Mouse (Mus musculus) urinary bladder, adult 2 months (tissue): ENCODE data around the gene D630045J12Rik. TPM values are rescaled to one million over a fixed set of nuclear protein-coding genes. Genes with fewer than 3 reads are reported as not detected.

ENCODE experiments used
- DNase-seq: peaks from one replicate; pipeline ENCODE4 v3.0.0; 2022; ENCODE audit warnings: low spot score
- polyA plus RNA-seq: library from polyadenylated mRNA; depleted of rRNA; stranded (reverse); fragments of >200 nt; gene quantifications from 2 replicates; pipeline ENCODE4 v1.2.3, GENCODE M21; 2012

The D630045J12Rik gene
- polyA plus RNA-seq, 1 experiment, result 3.5 TPM

DNA sequence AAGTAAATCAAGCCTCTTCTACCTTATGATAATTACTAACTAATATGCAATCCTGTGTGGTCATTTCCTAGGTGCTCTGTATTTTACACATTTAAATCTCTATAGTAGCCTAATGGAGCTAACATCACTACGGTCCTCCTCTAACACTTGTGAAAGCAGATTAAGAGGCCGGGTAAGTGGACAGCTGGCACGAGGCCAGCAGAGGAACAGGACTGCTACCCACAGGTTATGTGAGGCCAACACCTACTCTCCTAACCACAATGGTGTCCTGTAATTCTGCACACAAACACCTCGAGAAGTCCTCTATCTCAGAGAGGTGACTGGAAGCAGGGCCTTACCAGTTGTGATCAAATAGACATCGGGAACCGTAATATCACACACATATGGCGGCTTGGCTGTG lies 59.8 kb downstream of the D630045J12Rik start:
- no peak for DNase-seq

DNA sequence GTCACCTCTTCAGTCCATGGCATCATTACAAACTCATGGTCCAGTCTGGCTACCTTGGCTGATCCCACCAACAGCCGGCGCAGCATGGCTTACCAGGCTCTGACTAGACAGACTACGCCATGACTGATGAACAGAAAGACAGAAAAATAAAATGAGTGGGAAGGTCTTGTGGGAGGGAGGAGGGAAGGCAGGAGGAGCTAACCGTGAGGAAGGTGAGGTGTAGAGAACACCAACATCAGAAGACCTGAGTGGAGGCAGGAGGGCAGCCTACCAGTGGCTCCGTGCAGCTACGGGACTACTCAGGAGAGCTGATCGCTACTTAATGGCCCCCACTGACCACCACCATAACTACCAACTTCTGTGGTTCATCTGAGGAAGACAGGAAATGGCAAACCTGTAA lies 60.9 kb downstream of the D630045J12Rik start:
- DNase-seq, result no peak

DNA sequence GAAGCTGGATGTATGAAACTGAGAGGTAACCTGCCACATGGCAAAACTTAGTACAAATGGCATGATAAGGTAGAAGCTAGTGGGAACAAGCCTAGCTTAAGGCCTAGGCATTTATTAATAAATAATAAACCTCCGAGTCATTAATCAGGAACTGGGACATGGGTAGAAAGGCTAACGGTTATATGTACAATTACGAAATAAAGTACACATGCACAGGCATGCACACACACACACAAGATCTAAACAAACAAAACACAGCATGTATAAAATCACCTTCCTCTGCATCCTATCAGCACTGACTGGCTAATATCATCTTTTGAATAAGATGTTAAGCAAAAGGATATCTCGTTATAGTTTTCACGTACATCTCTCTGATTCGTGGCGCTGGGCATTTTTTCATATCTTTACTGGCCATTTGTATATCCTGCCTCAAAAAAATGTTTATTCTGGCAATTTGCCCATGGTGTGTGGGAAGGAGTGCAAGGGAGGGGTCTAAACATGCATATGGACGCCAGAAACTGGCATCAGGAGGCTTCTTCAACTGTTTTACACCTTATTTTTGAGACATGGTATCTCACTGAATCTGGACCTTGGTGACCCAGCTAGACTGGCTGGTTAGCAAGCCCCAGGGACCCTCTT lies 67.4 kb downstream of the D630045J12Rik start:
- no peak for DNase-seq

DNA sequence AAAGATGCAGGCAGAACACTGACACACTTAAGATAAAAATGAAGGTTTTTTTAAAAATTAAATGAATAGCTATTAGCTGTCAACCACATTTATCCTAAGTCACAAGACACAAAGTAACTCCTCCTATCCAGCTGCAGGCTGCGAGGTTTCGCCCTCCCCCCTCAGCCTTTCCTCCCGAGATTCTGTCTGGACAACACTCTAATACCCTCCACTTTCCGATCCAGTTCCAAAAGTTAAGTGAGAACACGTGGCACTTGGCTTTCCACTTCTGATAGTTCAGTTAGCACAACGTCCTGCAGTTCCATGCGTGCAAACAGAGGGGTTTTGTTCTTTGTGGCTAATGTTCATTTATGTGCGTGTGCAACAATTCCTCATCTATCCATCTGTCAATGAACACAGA lies 69.0 kb downstream of the D630045J12Rik start:
- no peak for DNase-seq

DNA sequence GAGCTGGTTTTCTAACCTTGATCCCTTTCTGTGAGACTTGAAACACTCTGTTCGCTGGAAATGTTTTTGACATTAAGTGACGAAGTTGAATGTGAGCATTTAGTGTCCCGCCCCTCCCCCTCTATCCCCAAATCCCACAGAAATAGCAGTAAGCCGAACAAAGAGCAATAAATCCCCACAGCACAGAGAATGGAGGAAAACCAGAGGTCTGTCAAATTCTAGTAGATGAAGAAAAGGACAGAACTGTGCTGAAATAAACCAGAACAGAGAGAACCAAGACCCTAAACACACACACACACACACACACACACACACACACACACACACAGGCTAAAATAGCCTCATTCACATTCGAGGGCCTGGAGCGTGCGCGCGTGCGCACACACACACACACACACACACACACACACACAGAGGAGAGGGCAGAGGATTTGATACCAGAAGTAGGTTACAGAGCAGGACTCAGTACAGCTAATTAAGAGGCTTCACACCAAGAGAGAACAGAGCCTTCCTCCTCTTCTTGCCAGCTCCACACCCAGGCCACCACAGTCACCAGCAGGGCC lies 72.0 kb downstream of the D630045J12Rik start:
- no peak for DNase-seq

DNA sequence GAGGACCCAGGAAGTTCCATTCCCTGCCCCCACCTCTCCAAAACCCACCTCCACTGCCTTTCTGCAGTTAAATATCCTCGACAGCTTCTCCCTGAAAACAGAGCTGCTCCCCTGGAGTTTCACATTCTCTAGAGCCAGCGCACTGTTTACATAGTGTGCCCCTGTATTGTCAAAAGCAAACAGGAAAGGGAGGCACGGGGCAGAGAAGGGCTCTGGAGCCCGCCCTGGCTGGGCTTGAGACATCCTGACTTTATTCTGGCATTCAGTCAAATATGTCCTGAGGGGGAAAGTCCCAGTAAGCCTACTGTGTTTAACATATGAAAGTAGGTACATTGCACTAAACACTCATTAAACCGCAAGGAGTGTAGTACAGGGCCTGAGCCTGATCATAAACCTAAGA lies 73.1 kb downstream of the D630045J12Rik start:
- no peak for DNase-seq

DNA sequence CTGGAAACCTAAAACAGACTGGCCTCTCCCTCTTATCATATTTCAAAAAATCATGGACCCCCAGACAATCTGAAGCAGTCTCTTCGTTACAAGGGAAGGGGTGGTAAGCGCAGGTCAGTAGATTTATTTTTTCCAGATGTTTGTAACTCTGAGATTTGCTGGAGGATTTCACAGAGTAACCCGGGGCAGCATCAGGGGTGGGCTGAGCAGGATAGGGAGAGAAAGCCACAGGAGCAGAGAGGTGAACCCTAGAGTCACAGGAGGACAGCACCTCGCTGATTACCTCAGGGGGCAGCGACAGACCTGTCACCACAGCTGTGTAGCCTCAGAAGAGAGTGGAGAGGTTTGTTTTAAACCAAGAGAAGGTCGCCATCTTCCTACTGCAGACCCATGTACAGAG lies 88.4 kb downstream of the D630045J12Rik start:
- no peak for DNase-seq

DNA sequence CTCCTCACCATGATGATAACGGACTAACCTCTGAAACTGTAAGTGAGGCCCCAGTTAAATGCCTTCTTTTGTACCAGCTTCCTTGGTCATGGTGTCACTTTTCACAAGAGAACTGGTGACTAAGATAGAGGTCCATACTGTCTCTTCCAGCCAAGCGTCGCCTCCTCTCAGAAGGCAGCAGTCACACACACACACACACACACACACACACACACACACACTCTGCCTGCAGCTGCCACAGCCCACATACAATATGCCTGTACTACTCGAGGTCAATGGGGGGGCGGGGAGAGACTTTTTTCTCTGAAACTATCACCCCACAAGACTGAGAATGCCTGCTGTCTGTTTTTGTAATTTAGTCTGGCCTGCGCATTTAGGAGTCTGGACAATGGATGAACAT lies 89.1 kb downstream of the D630045J12Rik start:
- no peak for DNase-seq

DNA sequence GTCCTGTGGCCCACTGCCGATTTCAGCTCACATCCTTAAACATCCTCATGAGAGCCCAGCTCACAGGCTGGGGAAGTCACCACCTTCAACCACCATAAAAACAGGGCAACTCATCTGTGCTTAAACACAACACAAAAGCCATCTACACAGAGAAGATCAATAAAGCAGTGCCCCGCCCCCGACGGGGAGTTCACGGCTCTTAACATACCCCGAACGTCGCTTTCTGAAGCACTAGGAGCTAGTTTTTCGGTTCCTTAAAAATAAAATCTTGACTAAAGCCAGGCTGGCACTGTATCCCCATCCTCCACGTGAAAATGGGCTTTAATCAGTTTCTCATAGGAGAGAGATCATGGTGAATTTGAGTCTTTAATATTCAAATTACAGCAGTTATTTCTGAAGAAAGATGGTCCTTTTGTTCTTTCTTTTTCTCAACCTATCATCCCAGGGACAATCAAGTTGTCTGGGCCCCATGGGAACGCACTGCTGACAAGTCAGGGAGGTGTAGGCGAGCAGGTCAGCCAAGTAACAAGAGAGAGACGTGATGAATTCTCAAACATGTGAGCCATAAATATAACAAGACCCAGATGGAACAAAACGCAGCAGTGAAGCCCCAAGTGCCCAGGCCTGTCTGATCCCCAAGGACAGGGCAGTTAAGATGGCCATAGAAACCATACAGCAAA lies 90.8 kb downstream of the D630045J12Rik start:
- no peak for DNase-seq

DNA sequence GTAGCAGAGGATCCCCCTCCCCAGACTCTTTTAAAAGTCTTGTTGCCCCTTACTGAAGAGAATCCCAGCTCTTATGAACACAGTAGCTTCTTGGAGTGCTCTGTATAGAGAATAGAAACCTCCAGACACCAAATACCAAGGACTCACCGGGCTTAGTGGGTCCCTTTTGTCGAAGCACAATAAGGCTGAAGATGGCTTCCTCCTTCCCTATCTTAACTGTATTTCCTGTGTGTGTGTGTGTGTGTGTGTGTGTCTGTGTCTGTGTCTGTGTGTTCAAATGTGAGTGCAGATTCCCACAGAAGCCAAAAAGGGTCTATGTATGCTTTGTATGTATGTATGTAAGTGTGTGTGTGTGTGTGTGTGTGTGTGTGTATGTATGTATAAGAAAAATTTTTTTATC lies 93.3 kb downstream of the D630045J12Rik start:
- DNase-seq, result no peak

DNA sequence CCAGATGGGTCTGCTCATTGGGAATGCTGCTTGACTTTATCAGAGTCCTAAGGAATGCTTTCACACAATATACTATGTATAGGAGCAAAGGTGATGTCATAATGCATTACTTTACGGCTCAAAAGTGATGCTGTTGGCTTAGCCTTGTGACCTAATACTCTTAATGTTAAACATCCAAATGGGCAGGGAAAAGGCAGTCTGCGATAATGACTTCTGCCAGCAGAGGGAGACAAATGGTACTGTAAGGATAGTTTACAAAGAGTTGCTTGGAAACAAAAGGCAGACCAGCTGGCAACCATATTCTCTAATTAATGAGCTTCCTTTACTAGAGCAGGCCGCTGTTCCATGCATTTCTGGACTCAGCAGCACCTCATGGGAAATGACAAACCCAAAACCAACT lies 93.7 kb downstream of the D630045J12Rik start:
- DNase-seq, result no peak

DNA sequence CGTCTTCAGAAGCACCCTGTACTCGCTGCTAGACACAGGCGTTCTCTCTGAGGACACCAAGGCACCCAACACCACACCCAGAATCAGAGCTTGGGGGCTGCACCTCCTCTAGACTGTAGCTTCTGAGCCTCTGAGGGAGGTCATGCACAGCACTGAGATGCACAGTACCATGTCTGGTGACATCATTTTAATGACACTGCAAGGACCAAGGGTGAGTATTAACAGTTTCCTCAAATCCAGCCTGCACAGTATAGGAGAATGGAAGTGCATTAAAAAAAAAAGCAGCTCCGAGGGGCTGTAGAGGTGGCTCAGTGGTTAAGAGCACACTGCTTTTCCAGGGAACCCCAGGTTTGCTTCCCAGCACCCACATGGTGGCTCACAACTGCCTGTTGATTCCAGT lies 94.2 kb downstream of the D630045J12Rik start:
- DNase-seq, result no peak

DNA sequence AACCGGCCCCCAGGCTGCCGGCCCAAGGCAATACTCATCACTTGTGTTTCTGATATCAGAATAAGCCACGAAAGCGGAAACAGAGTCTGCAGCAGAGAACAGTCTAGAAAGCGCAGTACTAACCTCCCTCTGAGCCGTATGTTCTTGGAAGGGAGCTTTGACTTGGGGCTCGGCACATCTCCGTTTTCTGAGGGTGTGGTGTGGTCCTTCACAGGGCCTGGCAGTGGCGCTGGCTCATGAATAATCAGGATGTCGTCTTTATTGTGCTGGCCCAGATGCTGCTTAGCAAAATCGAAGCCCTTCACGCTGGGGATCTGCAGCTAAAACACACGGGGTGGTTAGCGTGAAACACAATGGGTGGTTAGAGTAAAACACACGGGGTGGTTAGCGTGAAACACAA lies 95.9 kb downstream of the D630045J12Rik start:
- no peak for DNase-seq

DNA sequence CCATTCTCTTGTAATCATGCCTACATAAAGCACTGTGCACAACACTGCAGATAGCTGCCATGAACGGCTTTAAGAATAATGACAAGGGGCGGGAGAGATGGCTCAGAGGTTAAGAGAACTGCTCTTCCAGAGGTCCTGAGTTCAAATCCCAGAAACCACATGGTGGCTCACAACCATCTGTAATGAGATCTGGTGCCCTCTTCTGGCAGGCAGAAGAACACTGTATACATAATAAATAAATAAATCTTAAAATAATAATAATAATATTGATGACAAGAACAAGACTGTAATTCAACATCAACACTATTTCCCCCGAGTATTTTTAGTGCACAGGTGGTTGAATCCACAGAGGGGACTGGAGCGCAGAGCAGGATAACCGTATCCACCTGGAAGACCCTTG lies 97.6 kb downstream of the D630045J12Rik start:
- no peak for DNase-seq

DNA sequence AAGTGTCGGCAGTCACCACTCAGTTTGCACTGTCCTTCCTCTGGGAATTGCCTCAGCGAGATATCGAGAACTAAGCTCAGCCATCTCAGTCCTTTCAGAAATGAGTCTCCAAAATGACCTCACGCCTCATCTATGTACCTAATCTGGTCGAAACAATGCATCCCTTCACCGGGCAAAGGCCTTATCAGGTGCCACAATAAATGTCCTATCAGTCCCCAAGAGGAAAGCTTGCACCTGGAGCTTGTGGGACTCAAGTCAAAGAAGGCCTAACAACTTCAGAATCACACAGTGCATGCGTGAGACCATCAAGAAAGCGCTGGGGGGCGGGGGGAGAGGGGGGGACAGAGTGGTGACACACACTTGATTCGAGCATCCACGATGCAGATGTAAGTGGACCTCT lies 101.5 kb downstream of the D630045J12Rik start:
- DNase-seq, result no peak

DNA sequence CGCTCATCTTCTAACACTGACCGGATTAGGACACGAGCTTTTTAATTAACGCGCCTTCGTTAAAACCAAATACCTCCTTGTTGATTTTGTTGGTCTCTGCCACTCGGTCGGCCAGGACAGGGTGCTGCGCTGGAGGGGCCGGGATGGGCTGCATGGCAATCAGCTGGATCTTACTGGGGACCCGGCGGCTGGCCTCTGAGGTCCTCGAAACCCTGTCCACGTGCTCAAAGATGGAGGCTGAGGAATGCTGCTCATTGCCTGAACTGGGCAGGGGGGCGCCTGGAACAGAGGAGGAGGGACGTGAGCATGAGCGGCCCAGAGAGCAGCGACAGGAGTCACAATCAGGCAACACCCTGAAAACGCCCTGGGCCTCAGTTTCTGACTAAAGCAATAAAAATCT lies 104.3 kb downstream of the D630045J12Rik start:
- no peak for DNase-seq

DNA sequence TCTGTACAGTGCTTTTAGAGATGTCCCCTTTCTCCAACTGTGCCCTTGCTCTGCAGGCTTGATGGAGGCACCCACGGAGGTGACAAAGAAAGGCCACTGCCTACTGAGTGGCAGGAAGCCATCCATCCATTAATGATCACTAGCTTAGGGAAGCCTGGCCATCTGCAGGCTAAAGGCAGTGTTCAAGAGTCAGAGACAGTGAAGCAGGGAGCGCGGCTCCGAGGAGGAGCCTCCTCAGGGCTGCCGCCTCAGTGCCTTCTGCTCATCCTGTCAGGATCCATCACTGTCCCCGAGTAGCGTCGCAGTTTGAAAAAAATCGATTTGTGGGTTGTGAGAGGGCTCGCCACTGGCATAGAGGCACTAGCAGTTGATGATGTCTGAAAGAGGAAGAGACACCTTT lies 105.2 kb downstream of the D630045J12Rik start:
- DNase-seq, result no peak

DNA sequence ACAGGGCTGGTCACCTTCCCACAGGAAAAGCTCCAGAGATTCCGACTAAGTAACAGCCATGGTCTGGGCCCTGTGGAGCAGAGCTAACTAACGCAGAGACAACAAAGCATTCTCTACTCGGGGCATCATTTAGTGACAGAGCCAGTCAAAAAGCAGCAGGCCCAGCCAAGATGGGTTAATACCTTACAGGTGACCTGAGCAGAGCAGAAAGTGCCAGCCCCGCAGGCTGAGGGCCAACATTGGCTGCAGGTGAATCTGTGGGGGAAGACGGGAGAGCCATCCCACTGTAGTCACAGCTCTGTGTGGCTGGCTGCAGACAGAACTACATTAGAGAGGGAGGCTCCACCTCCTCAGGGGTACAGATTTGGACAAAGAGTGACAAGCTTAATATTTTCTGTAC lies 106.5 kb downstream of the D630045J12Rik start:
- DNase-seq, result no peak

DNA sequence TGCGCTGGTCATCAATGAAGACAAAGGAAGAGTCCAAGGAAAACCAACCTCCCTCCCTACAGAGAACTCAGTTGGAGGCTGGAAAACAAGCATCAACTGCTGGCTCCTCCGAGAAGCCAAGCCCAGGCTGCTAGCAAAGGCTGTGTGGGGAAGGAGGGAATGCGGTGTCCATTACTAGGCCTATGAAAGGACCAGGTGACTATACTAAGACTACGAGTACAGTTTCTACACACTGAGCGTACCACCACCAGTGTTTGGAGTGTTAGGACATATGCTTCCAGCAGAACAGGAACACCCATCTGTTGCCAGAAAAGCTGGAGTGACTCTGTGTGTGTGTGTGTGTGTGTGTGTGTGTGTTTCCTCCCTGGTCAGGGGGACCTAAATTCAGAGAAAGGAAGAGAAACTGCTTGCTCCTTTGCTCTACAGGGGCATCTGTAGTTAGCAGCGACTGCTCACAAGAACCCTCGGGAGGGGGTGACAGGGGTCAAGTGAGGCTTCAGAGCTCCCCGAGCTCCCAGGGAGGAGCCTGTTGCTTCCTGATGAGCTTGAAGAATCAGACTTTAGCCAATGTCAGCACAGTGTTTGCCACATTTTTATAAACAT lies 108.2 kb downstream of the D630045J12Rik start:
- no peak for DNase-seq

DNA sequence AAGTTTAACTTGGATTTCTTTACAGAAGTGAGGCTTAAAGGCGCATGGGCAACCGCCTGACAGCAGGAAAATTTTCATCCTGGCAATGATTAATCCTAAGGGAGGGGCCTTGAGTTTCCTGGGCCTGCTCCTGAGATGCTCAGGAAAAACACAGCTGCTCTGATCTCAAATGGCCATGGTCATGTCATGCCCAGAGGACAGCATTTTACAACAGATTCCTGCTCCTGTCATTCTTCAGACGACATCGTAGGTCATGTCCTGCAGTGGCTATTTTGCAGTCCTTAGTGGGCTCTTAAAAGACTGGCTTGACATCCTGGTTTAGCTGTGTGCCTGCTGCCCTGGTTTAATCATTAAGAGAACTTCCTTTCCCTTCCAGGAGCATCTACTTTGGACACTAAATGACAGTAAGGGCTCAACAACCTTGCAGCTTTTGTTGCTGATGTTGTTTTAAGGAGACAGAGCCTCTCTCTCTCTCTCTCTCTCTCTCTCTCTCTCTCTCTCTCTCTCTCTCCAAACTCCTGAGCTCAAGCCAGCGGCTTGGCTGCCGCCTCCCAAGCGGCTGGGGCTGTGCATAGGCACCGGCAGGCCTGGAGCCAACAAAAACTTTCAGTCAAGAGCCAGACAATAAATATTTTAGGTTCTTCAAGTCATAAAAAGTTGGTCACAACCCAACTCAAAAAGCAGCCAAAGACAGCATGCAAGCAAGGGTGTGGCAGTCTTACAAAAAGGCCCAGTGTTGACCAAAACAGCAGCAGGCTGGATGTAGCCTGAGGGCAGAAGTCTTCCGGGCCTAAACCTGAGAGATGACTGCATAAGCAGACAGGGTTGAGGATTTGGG lies 109.4 kb downstream of the D630045J12Rik start:
- no peak for DNase-seq

DNA sequence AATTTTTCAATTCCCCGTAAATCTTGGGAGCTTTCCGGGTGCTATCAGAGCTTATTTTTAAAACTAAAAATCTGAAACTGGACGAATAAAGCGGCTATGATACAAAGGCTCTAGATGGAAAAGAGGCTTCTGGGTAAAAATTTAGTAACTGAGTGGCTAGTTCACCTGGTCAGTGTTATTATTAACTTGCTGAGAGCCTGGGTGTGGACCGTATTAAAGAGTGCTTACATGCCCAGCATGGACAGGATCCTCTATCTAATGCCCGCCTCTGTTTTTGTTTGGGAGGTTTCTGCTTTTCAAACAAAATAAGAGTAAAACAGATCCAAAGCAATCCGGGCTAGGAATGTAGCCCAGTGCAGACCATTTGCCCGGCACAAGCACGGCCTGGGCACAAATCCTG lies 113.4 kb downstream of the D630045J12Rik start:
- DNase-seq, result no peak

DNA sequence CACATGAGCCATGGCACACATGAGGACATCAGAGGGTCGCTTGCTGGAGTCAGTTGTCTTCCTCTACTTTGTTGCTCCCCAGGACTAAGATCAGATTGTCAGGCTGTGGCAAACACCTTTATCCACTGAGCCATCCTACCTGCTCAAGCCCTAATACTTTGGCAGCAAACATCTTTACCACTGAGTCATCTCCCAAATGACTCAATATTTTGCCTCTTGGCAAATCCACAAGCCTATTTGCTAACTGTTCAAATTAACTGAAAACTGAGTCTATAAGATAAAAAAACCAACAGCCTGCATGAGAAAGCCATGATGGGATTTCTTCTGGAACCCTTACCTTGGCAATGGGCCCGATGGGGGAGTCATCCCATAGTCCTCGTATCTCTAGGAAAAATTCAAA lies 114.7 kb downstream of the D630045J12Rik start:
- DNase-seq, result no peak
